Mouse (Mus musculus): ENCODE measurements around the gene Zranb3. TPM values are rescaled to one million over a fixed set of nuclear protein-coding genes. Genes with fewer than 3 reads are reported as not detected.

Zranb3 gene
- polyA plus RNA-seq, 1 experiment from 2014 or later: 4.9 TPM

- 65% methylated on average over 5 of the region's 5 CpGs for WGBS
- no peak for ATAC-seq (replicated peaks)
- Histone ChIP-seq H3K9me3 (no peaks in the 10 kb centered on the region), H3K36me3 (no peaks in the 10 kb centered on the region), H3K4me2 (replicated peaks) (no peak overlapping the region), H3K9ac (replicated peaks) (no peak overlapping the region), H3K27ac (replicated peaks) (no peak overlapping the region), H3K27me3 (no peaks in the 10 kb centered on the region), H3K4me3 (no peak overlapping the region), H3K4me1 (no peaks in the 10 kb centered on the region)
Observed at GRCm38 (mm10) chr1:128080936-128081696, 21.7 kb downstream of the Zranb3 start.

DNA sequence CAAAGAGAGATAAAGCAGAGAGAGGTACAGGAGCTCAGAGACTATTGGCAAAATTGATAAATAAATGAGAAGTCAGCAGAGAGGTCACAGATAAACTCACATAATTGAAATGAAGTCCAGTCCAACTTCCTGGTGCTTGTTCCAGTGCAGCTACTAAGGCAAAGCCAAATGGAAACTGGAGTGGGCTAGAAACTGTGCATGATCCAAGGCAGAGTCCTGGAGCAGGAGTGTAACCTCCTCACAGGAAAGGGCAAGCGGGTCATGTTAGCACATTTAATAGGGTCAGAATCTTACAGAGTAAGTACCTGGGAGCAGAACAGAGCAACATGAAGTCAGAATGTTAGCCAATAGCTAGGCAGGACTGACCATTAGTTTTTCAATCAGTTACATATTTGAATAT lies 24.2 kb downstream of the Zranb3 start:
- Histone ChIP-seq H3K27ac (replicated peaks) (no peak overlapping the region), H3K9ac (replicated peaks) (no peak overlapping the region), H3K9me3 (no peaks in the 10 kb centered on the region), H3K36me3 (no peaks in the 10 kb centered on the region), H3K4me3 (no peak overlapping the region), H3K27me3 (no peaks in the 10 kb centered on the region), H3K4me1 (no peaks in the 10 kb centered on the region), H3K4me2 (replicated peaks) (no peak overlapping the region)
- 100% methylated on average over 1 of the region's 1 CpGs for WGBS
- ATAC-seq (replicated peaks): no peak

GRCm38 (mm10) chr1:128077788-128078187 lies 25.1 kb downstream of the Zranb3 start:
- Histone ChIP-seq H3K9ac (replicated peaks) (no peak overlapping the region), H3K4me2 (replicated peaks) (no peak overlapping the region), H3K27me3 (no peaks in the 10 kb centered on the region), H3K4me3 (no peak overlapping the region), H3K9me3 (no peaks in the 10 kb centered on the region), H3K36me3 (no peaks in the 10 kb centered on the region), H3K4me1 (no peaks in the 10 kb centered on the region), H3K27ac (replicated peaks) (no peak overlapping the region)
- no peak for ATAC-seq (replicated peaks)
- WGBS: 94% methylated on average over 2 of the region's 2 CpGs

GRCm38 (mm10) chr1:128076791-128077479 lies 25.9 kb downstream of the Zranb3 start:
- Histone ChIP-seq H3K9ac (replicated peaks) (no peak overlapping the region), H3K4me2 (replicated peaks) (no peak overlapping the region), H3K4me3 (no peak overlapping the region), H3K4me1 (no peaks in the 10 kb centered on the region), H3K27ac (replicated peaks) (no peak overlapping the region), H3K36me3 (no peaks in the 10 kb centered on the region), H3K27me3 (no peaks in the 10 kb centered on the region), H3K9me3 (no peaks in the 10 kb centered on the region)
- WGBS: 60% methylated on average over 8 of the region's 8 CpGs
- no peak for ATAC-seq (replicated peaks)

DNA sequence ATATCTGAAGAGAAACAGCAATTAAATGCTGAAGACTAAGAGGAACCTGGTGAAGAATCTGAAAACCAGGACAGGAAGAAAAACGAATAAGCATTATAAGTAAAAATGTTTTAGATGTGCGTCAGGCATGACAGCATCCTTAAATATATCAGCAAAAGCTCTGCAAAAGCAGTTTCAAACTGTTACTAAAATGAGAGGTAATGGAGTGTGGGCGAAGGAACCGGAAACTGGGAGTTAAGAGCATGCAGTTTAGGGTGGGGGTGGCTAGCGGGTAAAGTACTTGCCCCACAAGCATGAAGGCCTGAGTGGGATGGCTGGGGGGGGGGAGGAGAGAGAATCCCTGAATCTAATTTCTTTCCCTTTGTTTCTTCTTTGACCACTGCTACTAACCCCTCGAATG lies 29.8 kb downstream of the Zranb3 start:
- H3K36me3 ChIP-seq: no peaks in the 10 kb centered on the region
- H3K27ac ChIP-seq (replicated peaks): no peak overlapping the region

DNA sequence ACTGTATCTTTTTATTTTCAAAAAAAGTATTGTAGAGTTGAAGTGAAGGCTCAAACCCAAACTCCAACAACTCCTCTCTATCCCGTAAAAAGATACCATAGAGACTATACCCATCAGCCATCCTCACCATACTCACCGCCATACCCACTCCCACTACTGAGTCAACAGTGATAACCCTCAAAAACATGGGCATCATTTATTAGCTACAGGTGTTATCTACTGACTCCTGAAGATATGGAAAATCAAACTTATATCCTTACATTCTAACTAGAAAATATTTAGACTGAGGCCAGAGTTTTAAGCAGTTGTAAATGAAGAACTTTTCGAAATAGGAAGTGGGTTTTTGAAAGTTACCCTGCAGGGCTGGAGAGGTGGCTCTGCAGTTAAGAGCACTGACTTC lies 32.8 kb downstream of the Zranb3 start:
- H3K36me3 ChIP-seq: no peaks in the 10 kb centered on the region
- ATAC-seq (replicated peaks): no peak
- no peak overlapping the region for H3K4me3 ChIP-seq
- no peaks in the 10 kb centered on the region for H3K4me1 ChIP-seq
- H3K27me3 ChIP-seq: no peaks in the 10 kb centered on the region
- no peak overlapping the region for H3K27ac ChIP-seq (replicated peaks)
- no peaks in the 10 kb centered on the region for H3K9me3 ChIP-seq
- 92% methylated on average over 3 of the region's 3 CpGs for WGBS
- H3K9ac ChIP-seq (replicated peaks): no peak overlapping the region
- no peak overlapping the region for H3K4me2 ChIP-seq (replicated peaks)

More for the DNA sequence above, 29.8 kb downstream of the Zranb3 start:
- Histone ChIP-seq H3K4me3 (no peak overlapping the region), H3K9ac (replicated peaks) (no peak overlapping the region), H3K27me3 (no peaks in the 10 kb centered on the region), H3K9me3 (no peaks in the 10 kb centered on the region), H3K4me2 (replicated peaks) (no peak overlapping the region), H3K4me1 (no peaks in the 10 kb centered on the region)
- WGBS: 95% methylated on average over 6 of the region's 6 CpGs
- ATAC-seq (replicated peaks): no peak

- no peak overlapping the region for H3K4me2 ChIP-seq (replicated peaks)
- no peaks in the 10 kb centered on the region for H3K9me3 ChIP-seq
- no peak overlapping the region for H3K9ac ChIP-seq (replicated peaks)
- no peak overlapping the region for H3K4me3 ChIP-seq
- H3K4me1 ChIP-seq: no peaks in the 10 kb centered on the region
- no peak overlapping the region for H3K27ac ChIP-seq (replicated peaks)
- no peaks in the 10 kb centered on the region for H3K36me3 ChIP-seq
- ATAC-seq (replicated peaks): no peak
- 87% methylated on average over 2 of the region's 2 CpGs for WGBS
- H3K27me3 ChIP-seq: no peaks in the 10 kb centered on the region
Observed at GRCm38 (mm10) chr1:128068945-128069397, 33.9 kb downstream of the Zranb3 start.

DNA sequence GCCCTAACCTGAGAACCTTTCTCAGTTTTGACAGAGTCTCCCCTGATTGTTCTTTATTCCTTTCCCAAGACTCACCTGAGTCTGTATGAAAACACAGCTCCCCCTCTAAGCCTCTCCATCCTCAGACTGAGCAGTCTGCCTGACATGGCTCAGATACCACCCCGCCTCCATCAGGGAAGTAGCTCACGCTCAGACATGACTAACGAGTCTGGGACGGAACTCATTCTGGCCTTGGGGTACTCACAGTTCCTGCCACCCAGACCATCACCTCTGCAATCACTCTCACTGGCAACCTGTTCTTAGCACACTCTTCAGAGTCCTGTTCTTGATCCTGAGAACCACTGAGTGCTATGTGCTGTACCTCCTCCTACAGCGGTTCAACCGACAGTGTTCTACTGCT lies 38.1 kb downstream of the Zranb3 start:
- H3K36me3 ChIP-seq: no peaks in the 10 kb centered on the region
- ATAC-seq (replicated peaks): no peak
- no peak overlapping the region for H3K9ac ChIP-seq (replicated peaks)
- no peak overlapping the region for H3K27ac ChIP-seq (replicated peaks)
- no peak overlapping the region for H3K4me2 ChIP-seq (replicated peaks)
- no peaks in the 10 kb centered on the region for H3K9me3 ChIP-seq
- no peaks in the 10 kb centered on the region for H3K4me1 ChIP-seq
- H3K27me3 ChIP-seq: no peaks in the 10 kb centered on the region
- no peak overlapping the region for H3K4me3 ChIP-seq
- WGBS: 90% methylated on average over 6 of the region's 6 CpGs

GRCm38 (mm10) chr1:128062167-128062566 lies 40.7 kb downstream of the Zranb3 start:
- no peak for ATAC-seq (replicated peaks)
- no peak overlapping the region for H3K9ac ChIP-seq (replicated peaks)
- no peaks in the 10 kb centered on the region for H3K9me3 ChIP-seq
- WGBS: 97% methylated on average over 1 of the region's 1 CpGs
- no peaks in the 10 kb centered on the region for H3K4me1 ChIP-seq
- H3K4me2 ChIP-seq (replicated peaks): no peak overlapping the region
- no peak overlapping the region for H3K4me3 ChIP-seq
- no peak overlapping the region for H3K27ac ChIP-seq (replicated peaks)
- no peaks in the 10 kb centered on the region for H3K27me3 ChIP-seq
- no peaks in the 10 kb centered on the region for H3K36me3 ChIP-seq

DNA sequence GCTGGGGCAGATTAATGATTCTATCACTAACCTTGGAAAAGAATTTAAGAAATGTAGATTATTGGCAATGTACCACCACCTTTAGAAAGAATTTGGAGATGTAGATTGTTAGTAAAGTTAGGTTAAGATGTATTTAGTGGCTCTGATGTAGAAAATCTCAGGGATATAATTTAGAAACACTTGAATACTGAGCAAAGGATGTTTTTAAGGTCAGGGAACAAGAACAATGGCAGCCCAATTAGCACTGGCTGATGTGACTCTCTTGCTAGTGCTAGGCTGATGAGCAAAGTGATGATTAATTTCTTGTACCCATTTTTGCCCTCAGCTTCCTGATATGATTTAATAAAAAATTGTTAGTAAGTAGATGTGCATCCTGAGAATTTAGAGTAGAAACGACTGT lies 41.4 kb downstream of the Zranb3 start:
- no peak overlapping the region for H3K4me3 ChIP-seq
- ATAC-seq (replicated peaks): no peak
- no peaks in the 10 kb centered on the region for H3K4me1 ChIP-seq
- H3K9ac ChIP-seq (replicated peaks): no peak overlapping the region
- WGBS: 80% methylated on average over 1 of the region's 1 CpGs
- H3K4me2 ChIP-seq (replicated peaks): no peak overlapping the region
- H3K36me3 ChIP-seq: no peaks in the 10 kb centered on the region
- H3K27me3 ChIP-seq: no peaks in the 10 kb centered on the region
- H3K27ac ChIP-seq (replicated peaks): no peak overlapping the region
- H3K9me3 ChIP-seq: no peaks in the 10 kb centered on the region

DNA sequence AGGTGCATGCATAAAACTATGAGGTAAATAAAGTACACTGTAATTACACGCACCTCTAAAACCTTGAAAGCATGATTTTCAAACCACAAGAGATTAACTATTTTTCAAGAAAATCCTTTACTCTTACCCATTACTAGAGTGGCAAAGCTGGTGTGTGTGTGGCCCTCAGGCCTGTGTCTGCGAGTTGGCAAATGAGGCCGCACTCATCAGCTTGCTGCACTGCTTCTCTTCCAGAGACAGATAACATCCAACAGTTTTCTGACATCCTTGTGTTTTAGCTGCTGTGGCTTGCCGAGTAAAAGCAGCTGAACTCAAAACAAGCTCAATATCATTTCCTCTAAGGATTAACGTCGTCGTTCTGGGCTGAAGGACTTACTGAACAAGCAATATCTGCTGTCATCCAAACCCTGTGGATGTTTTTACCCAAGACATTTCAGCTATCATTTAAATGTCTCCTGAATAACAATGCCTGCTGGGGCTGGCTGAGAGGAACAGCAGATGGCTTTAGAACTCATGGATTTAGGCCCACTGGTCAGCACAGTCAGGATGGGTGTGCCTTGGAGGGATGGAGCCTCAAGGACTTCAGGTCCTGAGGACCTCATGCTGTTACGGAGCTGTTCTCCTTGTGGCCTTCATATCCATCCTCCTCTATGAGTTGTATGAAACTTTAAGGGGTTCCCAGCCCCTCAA lies 42.0 kb downstream of the Zranb3 start:
- Histone ChIP-seq H3K9ac (replicated peaks) (no peak overlapping the region), H3K36me3 (no peaks in the 10 kb centered on the region), H3K27ac (replicated peaks) (no peak overlapping the region), H3K4me3 (no peak overlapping the region), H3K4me1 (no peaks in the 10 kb centered on the region), H3K4me2 (replicated peaks) (no peak overlapping the region), H3K27me3 (no peaks in the 10 kb centered on the region), H3K9me3 (no peaks in the 10 kb centered on the region)
- 64% methylated on average over 8 of the region's 8 CpGs for WGBS
- no peak for ATAC-seq (replicated peaks)

GRCm38 (mm10) chr1:128058625-128059024 lies 44.2 kb downstream of the Zranb3 start:
- Histone ChIP-seq H3K4me3 (no peak overlapping the region), H3K4me1 (no peaks in the 10 kb centered on the region), H3K27me3 (no peaks in the 10 kb centered on the region), H3K36me3 (no peaks in the 10 kb centered on the region), H3K9me3 (no peaks in the 10 kb centered on the region), H3K9ac (replicated peaks) (no peak overlapping the region), H3K27ac (replicated peaks) (no peak overlapping the region), H3K4me2 (replicated peaks) (no peak overlapping the region)
- no peak for ATAC-seq (replicated peaks)
- 91% methylated on average over 5 of the region's 5 CpGs for WGBS

All from forebrain, embryonic 15.5 days (tissue).